Mouse (Mus musculus) liver, embryonic 13.5 days (tissue): ENCODE measurements around the gene Sec23b. TPM values are rescaled to one million over a fixed set of nuclear protein-coding genes. Genes with fewer than 3 reads are reported as not detected.
"Not testable (repeated sequence)": the region's sequence is repeated elsewhere in the genome, so short reads cannot be mapped to it uniquely, and the experiment has no call there.

Experiments
- ATAC-seq: fragments of 200-750 bp; cut with Nextera tagmentation; 2 replicates; pipeline ENCODE4 v1.8.0; 2017; ENCODE audit warnings: low read depth, mild to moderate bottlenecking, moderate number of reproducible peaks, moderate library complexity
- DNase-seq: peaks from one replicate; pipeline ENCODE4 v3.0.0; 2022
- H3K27ac ChIP-seq: fragments of 300-500 bp; sonication (generic); 2 replicates; pipeline ENCODE4 v1.5.1; 2015; ENCODE audit warnings: moderate library complexity, mild to moderate bottlenecking, inconsistent platforms
- H3K27me3 ChIP-seq: fragments of 300-500 bp; sonication (generic); 2 replicates; pipeline ENCODE4 v1.6.1; 2015; ENCODE audit warnings: mild to moderate bottlenecking, inconsistent platforms
- H3K36me3 ChIP-seq: fragments of 300-500 bp; sonication (generic); 2 replicates; pipeline ENCODE4 v1.6.1; 2015; ENCODE audit warnings: mild to moderate bottlenecking, inconsistent platforms
- H3K4me1 ChIP-seq: fragments of 300-500 bp; sonication (generic); replicated peaks from 2 replicates; pipeline ENCODE4 v1.6.1; 2015; ENCODE audit warnings: inconsistent platforms
- H3K4me2 ChIP-seq: fragments of 300-500 bp; sonication (generic); 2 replicates; pipeline ENCODE4 v1.6.1; 2015; ENCODE audit warnings: inconsistent platforms, mild to moderate bottlenecking, moderate library complexity
- H3K4me3 ChIP-seq: fragments of 300-500 bp; sonication (generic); replicated peaks from 2 replicates; pipeline ENCODE4 v1.5.1; 2015; ENCODE audit warnings: mild to moderate bottlenecking, inconsistent platforms
- H3K9ac ChIP-seq: fragments of 300-500 bp; sonication (generic); 2 replicates; pipeline ENCODE4 v1.6.1; 2015; ENCODE audit warnings: mild to moderate bottlenecking, inconsistent platforms
- H3K9me3 ChIP-seq: fragments of 300-500 bp; sonication (generic); replicated peaks from 2 replicates; pipeline ENCODE4 v1.6.1; 2016; ENCODE audit warnings: inconsistent platforms
- WGBS: fragments of 180-500 bp; shearing (Covaris S2); methylation state at CpG from one replicate; pipeline ENCODE4 v1.1.7; 2015; ENCODE audit not compliant: insufficient replicate concordance; 5-methylcytosine and 5-hydroxymethylcytosine counted together
- polyA plus RNA-seq: library from polyadenylated mRNA; unstranded; fragments of >200 nt; fragmentation: Nextera tagmentation; extraction: Ambion mirVana; gene quantifications from 2 replicates; pipeline ENCODE4 v1.2.1, GENCODE M21; 2015

Gene Sec23b
- polyA plus RNA-seq, 1 experiment from 2014 or later = 56.2 TPM

GRCm38 (mm10) chr2:144545481-144545880 is 10.5 kb upstream of the Sec23b start:
- no peak overlapping the region for H3K9ac ChIP-seq
- H3K36me3 ChIP-seq = peaks cover 13% of the 10 kb centered on the region
- DNase-seq (no peak), ATAC-seq (no peak)
- H3K4me3 ChIP-seq = no peak overlapping the region
- H3K27ac ChIP-seq = no peak overlapping the region
- WGBS = 35% methylated on average over 1 of the region's 1 CpGs
- H3K4me2 ChIP-seq = no peak overlapping the region
- H3K27me3 ChIP-seq = no peaks in the 10 kb centered on the region
- H3K9me3 ChIP-seq = no peaks in the 10 kb centered on the region
- peaks cover 4% of the 10 kb centered on the region for H3K4me1 ChIP-seq

GRCm38 (mm10) chr2:144547559-144547958 is 8.5 kb upstream of the Sec23b start:
- H3K36me3 ChIP-seq = peaks cover 13% of the 10 kb centered on the region
- no peak for ATAC-seq
- no peaks in the 10 kb centered on the region for H3K27me3 ChIP-seq
- H3K4me2 ChIP-seq = no peak overlapping the region
- 58% methylated on average over 4 of the region's 4 CpGs for WGBS
- DNase-seq = no peak
- no peak overlapping the region for H3K27ac ChIP-seq
- H3K4me3 ChIP-seq = no peak overlapping the region
- H3K4me1 ChIP-seq = peaks cover 4% of the 10 kb centered on the region
- no peaks in the 10 kb centered on the region for H3K9me3 ChIP-seq
- H3K9ac ChIP-seq = no peak overlapping the region

GRCm38 (mm10) chr2:144550529-144550928 is 5.5 kb upstream of the Sec23b start, which contains the start of gene Rbbp9:
TSS of gene Rbbp9 (minus strand) at chr2:144550869.
- peak; percentile 42 for DNase-seq
- Histone ChIP-seq H3K4me1 (peaks cover 10% of the 10 kb centered on the region), H3K9me3 (no peaks in the 10 kb centered on the region), H3K9ac (peak within 1 kb of the TSS; percentile 75), H3K4me3 (peak within 1 kb of the TSS; percentile 70), H3K27ac (no peak within 1 kb of the TSS), H3K27me3 (no peaks in the 10 kb centered on the region), H3K36me3 (peaks cover 5% of the 10 kb centered on the region; the same call in 1 of the 2 replicates), H3K4me2 (peak within 1 kb of the TSS; percentile 72)
- ATAC-seq = peak; percentile 78
- 1% methylated on average over 17 of the region's 17 CpGs for WGBS

GRCm38 (mm10) chr2:144553905-144554304 is 2.1 kb upstream of the Sec23b start:
- H3K9ac ChIP-seq = no peak overlapping the region
- H3K4me3 ChIP-seq = no peak overlapping the region
- H3K4me2 ChIP-seq = no peak overlapping the region
- no peak for ATAC-seq
- no peaks in the 10 kb centered on the region for H3K27me3 ChIP-seq
- DNase-seq = no peak
- H3K27ac ChIP-seq = no peak overlapping the region
- WGBS = 88% methylated on average over 3 of the region's 3 CpGs
- H3K4me1 ChIP-seq = peaks cover 28% of the 10 kb centered on the region
- no peaks in the 10 kb centered on the region for H3K9me3 ChIP-seq
- H3K36me3 ChIP-seq = no peaks in the 10 kb centered on the region

GRCm38 (mm10) chr2:144555286-144555819 is 676 bp upstream of the Sec23b start:
- 2% methylated on average over 14 of the region's 14 CpGs for WGBS
- peak overlapping the region; percentile 83 for H3K9ac ChIP-seq
- H3K9me3 ChIP-seq = no peaks in the 10 kb centered on the region
- H3K4me1 ChIP-seq = peaks cover 24% of the 10 kb centered on the region
- peaks cover 12% of the 10 kb centered on the region for H3K36me3 ChIP-seq
- peak overlapping the region; percentile 87 for H3K27ac ChIP-seq
- no peaks in the 10 kb centered on the region for H3K27me3 ChIP-seq
- DNase-seq (no peak), ATAC-seq (no peak)
- H3K4me2 ChIP-seq = peak overlapping the region; percentile 75
- peak overlapping the region; percentile 82 for H3K4me3 ChIP-seq

GRCm38 (mm10) chr2:144588723-144589122 is 32.7 kb downstream of the Sec23b start:
- H3K4me2 ChIP-seq = no peak overlapping the region
- H3K4me1 ChIP-seq = peaks cover 3% of the 10 kb centered on the region; the same call in 1 of the 2 replicates
- H3K27ac ChIP-seq = no peak overlapping the region
- H3K36me3 ChIP-seq = peaks cover 68% of the 10 kb centered on the region
- no peak overlapping the region for H3K4me3 ChIP-seq
- DNase-seq = no peak
- no peak overlapping the region for H3K9ac ChIP-seq
- 77% methylated on average over 4 of the region's 4 CpGs for WGBS
- H3K9me3 ChIP-seq = no peaks in the 10 kb centered on the region
- no peaks in the 10 kb centered on the region for H3K27me3 ChIP-seq
- ATAC-seq = no peak

- not testable (repeated sequence) for H3K9me3 ChIP-seq, H3K4me2 ChIP-seq, H3K9ac ChIP-seq, H3K27me3 ChIP-seq, H3K4me3 ChIP-seq, ATAC-seq, H3K27ac ChIP-seq
- Histone ChIP-seq H3K36me3 (peaks cover 33% of the 10 kb centered on the region), H3K4me1 (peaks cover 17% of the 10 kb centered on the region)
- DNase-seq = peak; percentile 4
- 59% methylated on average over 8 of the region's 8 CpGs for WGBS
Measured at GRCm38 (mm10) chr2:144593036-144593435, 37.0 kb downstream of the Sec23b start.

GRCm38 (mm10) chr2:144593951-144594651 is 38.1 kb downstream of the Sec23b start, which contains the start of gene Smim26:
TSS of gene Smim26 (plus strand) at chr2:144594054.
- peaks cover 17% of the 10 kb centered on the region for H3K4me1 ChIP-seq
- peak; percentile 69 for DNase-seq
- H3K4me2 ChIP-seq = peak within 1 kb of the TSS; percentile 73
- no peaks in the 10 kb centered on the region for H3K9me3 ChIP-seq
- under 1% methylated on average over 31 of the region's 31 CpGs for WGBS
- peak within 1 kb of the TSS; percentile 68 for H3K4me3 ChIP-seq
- peak within 1 kb of the TSS; percentile 80 for H3K9ac ChIP-seq
- no peaks in the 10 kb centered on the region for H3K27me3 ChIP-seq
- H3K27ac ChIP-seq = peak within 1 kb of the TSS; percentile 36; the same call in 1 of the 2 replicates
- peaks cover 22% of the 10 kb centered on the region for H3K36me3 ChIP-seq
- peak; percentile 96 for ATAC-seq

GRCm38 (mm10) chr2:144598006-144598405 is 42.0 kb downstream of the Sec23b start:
- DNase-seq = no peak
- Histone ChIP-seq H3K27ac (no peak overlapping the region), H3K4me3 (no peak overlapping the region), H3K4me2 (no peak overlapping the region), H3K27me3 (no peaks in the 10 kb centered on the region), H3K4me1 (peaks cover 32% of the 10 kb centered on the region), H3K9me3 (no peaks in the 10 kb centered on the region), H3K36me3 (0 out of 2 replicates have a peak, but pooled peaks cover 5% of the 10 kb centered on the region), H3K9ac (no peak overlapping the region)
- 62% methylated on average over 2 of the region's 2 CpGs for WGBS
- ATAC-seq = no peak

- ATAC-seq (peak; percentile 98), DNase-seq (peak; percentile 85)
- peak within 1 kb of the TSS; percentile 81 for H3K9ac ChIP-seq
- WGBS = 2% methylated on average over 50 of the region's 50 CpGs
- peaks cover 21% of the 10 kb centered on the region for H3K4me1 ChIP-seq
- no peaks in the 10 kb centered on the region for H3K9me3 ChIP-seq
- H3K27me3 ChIP-seq = no peaks in the 10 kb centered on the region
- H3K4me3 ChIP-seq = peak within 1 kb of the TSS; percentile 71
- H3K36me3 ChIP-seq = 0 out of 2 replicates have a peak, but pooled peaks cover 5% of the 10 kb centered on the region
- H3K4me2 ChIP-seq = peak within 1 kb of the TSS; percentile 76
- H3K27ac ChIP-seq = peak within 1 kb of the TSS; percentile 49; the same call in 1 of the 2 replicates
Measured at GRCm38 (mm10) chr2:144599831-144600687, 44.0 kb downstream of the Sec23b start, which contains the start of gene Dtd1. TSS of gene Dtd1 (plus strand) at chr2:144599897.

GRCm38 (mm10) chr2:144601576-144601975 is 45.5 kb downstream of the Sec23b start:
- H3K4me2 ChIP-seq = no peak overlapping the region
- no peak overlapping the region for H3K27ac ChIP-seq
- no peak overlapping the region for H3K4me3 ChIP-seq
- H3K9me3 ChIP-seq = no peaks in the 10 kb centered on the region
- H3K9ac ChIP-seq = no peak overlapping the region
- WGBS = 81% methylated on average over 1 of the region's 1 CpGs
- H3K27me3 ChIP-seq = no peaks in the 10 kb centered on the region
- H3K4me1 ChIP-seq = peaks cover 17% of the 10 kb centered on the region
- H3K36me3 ChIP-seq = 0 out of 2 replicates have a peak, but pooled peaks cover 4% of the 10 kb centered on the region
- no peak for DNase-seq
- no peak for ATAC-seq
